ENCODE assay signal across 18 mouse cellular contexts in the genomic region with DNA sequence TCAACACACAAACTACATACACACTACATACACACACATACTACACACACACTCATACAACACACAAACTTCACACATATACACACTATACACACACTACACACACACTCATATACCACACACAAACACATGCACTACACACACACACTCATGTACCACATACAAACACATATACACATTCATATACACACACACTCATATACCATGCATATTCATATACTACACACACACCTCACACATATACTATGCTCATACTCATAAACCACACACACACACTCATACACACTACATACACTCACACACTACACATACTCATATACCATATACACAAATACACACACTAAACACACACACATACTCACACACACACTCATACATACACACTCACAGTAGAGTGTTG.
"Had no signal": no experiment of that assay in that cellular context is flagged by ENCODE, and none has a peak within 500 bp of the region (broad histone marks: within the 10 kb centered on the region; RNA-seq: fewer than 3 reads in every experiment).

No protein-coding gene starts in this region.

- H3K27me3 ChIP-seq: midbrain, embryonic 12.5 days; midbrain, embryonic 15.5 days; neural tube, embryonic 13.5 days; neural tube, embryonic 15.5 days had no signal

- H3K4me2 ChIP-seq: lung, embryonic 14.5 days; midbrain, embryonic 12.5 days; midbrain, embryonic 15.5 days; neural tube, embryonic 13.5 days; neural tube, embryonic 15.5 days had no signal

- DNase-seq: lung, adult 18-20 months; lung, embryonic 14.5 days; lung, postnatal 10 days; lung, postnatal 4 days; retina, postnatal 1 day; right cerebral cortex, adult 18-20 months; right cerebral cortex, postnatal 25 days; right cerebral cortex, postnatal 4 days; spleen, adult 18-20 months; thymus, adult 18-20 months; thymus, postnatal 14 days; thymus, postnatal 36 days had no signal

- H3K9ac ChIP-seq: lung, embryonic 14.5 days; midbrain, embryonic 12.5 days; midbrain, embryonic 15.5 days; neural tube, embryonic 13.5 days; neural tube, embryonic 15.5 days had no signal

- ATAC-seq: midbrain, embryonic 15.5 days had no signal

- H3K27ac ChIP-seq: midbrain, embryonic 10.5 days; midbrain, embryonic 12.5 days; midbrain, embryonic 15.5 days; neural tube, embryonic 13.5 days; neural tube, embryonic 15.5 days had no signal

- H3K36me3 ChIP-seq: midbrain, embryonic 10.5 days; midbrain, embryonic 12.5 days; midbrain, embryonic 15.5 days; neural tube, embryonic 13.5 days; neural tube, embryonic 15.5 days had no signal

- H3K4me1 ChIP-seq: midbrain, embryonic 12.5 days; midbrain, embryonic 15.5 days; neural tube, embryonic 13.5 days; neural tube, embryonic 15.5 days had no signal

- H3K4me3 ChIP-seq: midbrain, embryonic 10.5 days; midbrain, embryonic 12.5 days; midbrain, embryonic 15.5 days; myocyte; neural tube, embryonic 13.5 days; neural tube, embryonic 15.5 days had no signal
